Mouse (Mus musculus): Measurements from ENCODE around the gene Pus1. TPM values are rescaled to one million over a fixed set of nuclear protein-coding genes. Genes with fewer than 3 reads are reported as not detected.
"Not testable (repeated sequence)": the region's sequence is repeated elsewhere in the genome, so short reads cannot be mapped to it uniquely, and the experiment has no call there.

Gene Pus1
- polyA plus RNA-seq, 1 experiment from 2014 or later: 23.3 TPM

- Histone ChIP-seq H3K27me3 (no peaks in the 10 kb centered on the region), H3K36me3 (peaks cover 17% of the 10 kb centered on the region; the same call in 1 of the 2 replicates), H3K4me2 (peak overlapping the region; percentile 91), H3K27ac (replicated peaks) (no peak overlapping the region), H3K4me3 (peak overlapping the region; percentile 81), H3K4me1 (replicated peaks) (peaks cover 24% of the 10 kb centered on the region), H3K9me3 (no peaks in the 10 kb centered on the region), H3K9ac (peak overlapping the region; percentile 69)
- ATAC-seq (ENCODE audit: low FRiP score, low read depth): no peak
- WGBS: 22% methylated on average over 15 of the region's 15 CpGs
Measured at GRCm38 (mm10) chr5:110779276-110779997, 1.0 kb downstream of the Pus1 start.

DNA sequence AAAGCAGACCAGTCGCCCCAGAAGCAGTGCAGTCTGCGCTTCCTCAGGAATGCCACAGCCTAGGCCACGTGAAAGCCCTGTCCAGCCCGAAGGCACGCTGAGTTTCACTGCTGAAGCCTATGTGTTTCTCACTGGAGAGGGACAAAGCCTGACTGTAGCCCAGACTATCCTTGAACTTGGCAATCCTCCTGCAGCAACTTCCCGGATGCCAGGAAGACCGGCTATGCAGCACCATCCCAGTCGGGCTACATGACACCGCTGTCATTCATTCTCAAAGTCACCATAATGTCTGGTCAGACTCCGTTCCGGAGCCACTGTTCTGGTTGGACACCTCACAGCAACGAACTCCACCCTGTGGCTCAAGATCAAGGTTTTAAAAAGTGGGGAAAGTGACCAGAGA lies 2.2 kb downstream of the Pus1 start:
- Histone ChIP-seq H3K27ac (replicated peaks) (no peak overlapping the region), H3K27me3 (no peaks in the 10 kb centered on the region), H3K9me3 (no peaks in the 10 kb centered on the region), H3K4me3 (no peak overlapping the region), H3K4me2 (no peak overlapping the region), H3K4me1 (replicated peaks) (peaks cover 24% of the 10 kb centered on the region), H3K36me3 (peaks cover 18% of the 10 kb centered on the region; the same call in 1 of the 2 replicates), H3K9ac (no peak overlapping the region)
- ATAC-seq (ENCODE audit: low FRiP score, low read depth): no peak
- 91% methylated on average over 12 of the region's 12 CpGs for WGBS

- Histone ChIP-seq H3K4me2 (no peak overlapping the region), H3K4me1 (replicated peaks) (peaks cover 24% of the 10 kb centered on the region), H3K9me3 (no peaks in the 10 kb centered on the region), H3K4me3 (no peak overlapping the region), H3K9ac (no peak overlapping the region), H3K27ac (replicated peaks) (no peak overlapping the region), H3K27me3 (no peaks in the 10 kb centered on the region), H3K36me3 (peaks cover 18% of the 10 kb centered on the region; the same call in 1 of the 2 replicates)
- no peak for ATAC-seq (ENCODE audit: low FRiP score, low read depth)
- 92% methylated on average over 2 of the region's 2 CpGs for WGBS
Measured at GRCm38 (mm10) chr5:110776141-110776540, 4.3 kb downstream of the Pus1 start.

- Histone ChIP-seq H3K4me1 (replicated peaks) (peaks cover 16% of the 10 kb centered on the region), H3K36me3 (peaks cover 18% of the 10 kb centered on the region; the same call in 1 of the 2 replicates), H3K9ac (no peak overlapping the region), H3K4me3 (no peak overlapping the region), H3K4me2 (no peak overlapping the region), H3K27me3 (no peaks in the 10 kb centered on the region), H3K27ac (replicated peaks) (no peak overlapping the region), H3K9me3 (no peaks in the 10 kb centered on the region)
- 93% methylated on average over 11 of the region's 11 CpGs for WGBS
- ATAC-seq (ENCODE audit: low FRiP score, low read depth): no peak
Measured at GRCm38 (mm10) chr5:110774511-110774910, 5.9 kb downstream of the Pus1 start.

GRCm38 (mm10) chr5:110772945-110773344 lies 7.5 kb downstream of the Pus1 start:
- 97% methylated on average over 10 of the region's 10 CpGs for WGBS
- not testable (repeated sequence) for H3K27ac ChIP-seq (replicated peaks); H3K4me2 ChIP-seq; H3K9ac ChIP-seq; H3K4me3 ChIP-seq; H3K27me3 ChIP-seq; ATAC-seq (ENCODE audit: low FRiP score, low read depth); H3K9me3 ChIP-seq
- Histone ChIP-seq H3K36me3 (peaks cover 18% of the 10 kb centered on the region; the same call in 1 of the 2 replicates), H3K4me1 (replicated peaks) (peaks cover 21% of the 10 kb centered on the region)

- Histone ChIP-seq H3K4me3 (peak within 1 kb of the TSS; percentile 62), H3K9me3 (no peaks in the 10 kb centered on the region), H3K4me2 (peak within 1 kb of the TSS; percentile 74), H3K27ac (replicated peaks) (peak within 1 kb of the TSS; percentile 90), H3K9ac (peak within 1 kb of the TSS; percentile 64), H3K36me3 (peaks cover 10% of the 10 kb centered on the region; the same call in 1 of the 2 replicates), H3K27me3 (no peaks in the 10 kb centered on the region), H3K4me1 (replicated peaks) (peaks cover 22% of the 10 kb centered on the region)
- under 1% methylated on average over 83 of the region's 83 CpGs for WGBS
- peak; percentile 99 for ATAC-seq (ENCODE audit: low FRiP score, low read depth)
Measured at GRCm38 (mm10) chr5:110770448-110771158, 9.9 kb downstream of the Pus1 start, which contains the start of gene Ep400. Ep400 (minus strand) TSS chr5:110770717.

GRCm38 (mm10) chr5:110770031-110770445 lies 10.4 kb downstream of the Pus1 start:
- ATAC-seq (ENCODE audit: low FRiP score, low read depth): peak; percentile 36
- no peaks in the 10 kb centered on the region for H3K27me3 ChIP-seq
- H3K36me3 ChIP-seq: peaks cover 7% of the 10 kb centered on the region; the same call in 1 of the 2 replicates
- peak overlapping the region; percentile 62 for H3K4me3 ChIP-seq
- H3K9me3 ChIP-seq: no peaks in the 10 kb centered on the region
- WGBS: 0% methylated on average over 42 of the region's 58 CpGs
- peak overlapping the region; percentile 74 for H3K4me2 ChIP-seq
- peak overlapping the region; percentile 90 for H3K27ac ChIP-seq (replicated peaks)
- peaks cover 22% of the 10 kb centered on the region for H3K4me1 ChIP-seq (replicated peaks)
- peak overlapping the region; percentile 64 for H3K9ac ChIP-seq

DNA sequence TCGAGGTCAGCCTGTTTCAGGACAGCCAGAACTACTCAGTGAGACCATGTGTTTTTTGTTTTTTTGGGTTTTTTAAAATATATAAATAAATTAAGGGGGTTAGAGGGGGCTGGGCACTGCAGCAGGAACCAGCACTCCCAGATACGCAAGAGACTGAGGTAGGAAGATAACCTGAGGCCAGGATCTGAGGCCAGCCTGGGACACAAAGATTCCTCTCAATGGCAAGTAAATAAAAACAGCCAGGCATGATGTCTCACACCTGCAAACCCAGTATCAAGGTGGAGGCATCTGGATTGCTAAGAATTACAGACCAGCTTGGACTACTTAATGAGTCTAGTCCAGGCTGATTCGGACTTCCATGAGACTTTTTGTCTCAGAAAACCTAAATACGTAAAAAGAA lies 11.2 kb downstream of the Pus1 start:
- Histone ChIP-seq H3K4me1 (replicated peaks) (peaks cover 22% of the 10 kb centered on the region), H3K27me3 (no peaks in the 10 kb centered on the region), H3K27ac (replicated peaks) (peak overlapping the region; percentile 90; the same call in 1 of the 2 replicates), H3K9me3 (no peaks in the 10 kb centered on the region), H3K9ac (peak overlapping the region; percentile 64), H3K4me2 (peak overlapping the region; percentile 74), H3K36me3 (no peaks in the 10 kb centered on the region), H3K4me3 (peak overlapping the region; percentile 62)
- ATAC-seq (ENCODE audit: low FRiP score, low read depth): no peak
- WGBS: 68% methylated on average over 4 of the region's 4 CpGs

- ATAC-seq (ENCODE audit: low FRiP score, low read depth): no peak
- 96% methylated on average over 8 of the region's 8 CpGs for WGBS
- H3K4me1 ChIP-seq (replicated peaks): peaks cover 10% of the 10 kb centered on the region
- H3K4me2 ChIP-seq: no peak overlapping the region
- H3K27ac ChIP-seq (replicated peaks): no peak overlapping the region
- no peaks in the 10 kb centered on the region for H3K9me3 ChIP-seq
- no peaks in the 10 kb centered on the region for H3K36me3 ChIP-seq
- no peaks in the 10 kb centered on the region for H3K27me3 ChIP-seq
- H3K9ac ChIP-seq: no peak overlapping the region
- H3K4me3 ChIP-seq: no peak overlapping the region
Measured at GRCm38 (mm10) chr5:110763890-110764289, 16.6 kb downstream of the Pus1 start.

GRCm38 (mm10) chr5:110745021-110745420 lies 35.4 kb downstream of the Pus1 start:
- Histone ChIP-seq H3K27ac (replicated peaks) (no peak overlapping the region), H3K27me3 (no peaks in the 10 kb centered on the region), H3K36me3 (0 out of 2 replicates have a peak, but pooled peaks cover 3% of the 10 kb centered on the region), H3K9me3 (no peaks in the 10 kb centered on the region), H3K9ac (no peak overlapping the region), H3K4me3 (no peak overlapping the region), H3K4me1 (replicated peaks) (no peaks in the 10 kb centered on the region), H3K4me2 (no peak overlapping the region)
- WGBS: 88% methylated on average over 1 of the region's 1 CpGs
- no peak for ATAC-seq (ENCODE audit: low FRiP score, low read depth)

- H3K4me1 ChIP-seq (replicated peaks): no peaks in the 10 kb centered on the region
- no peak overlapping the region for H3K4me3 ChIP-seq
- H3K27ac ChIP-seq (replicated peaks): no peak overlapping the region
- no peak overlapping the region for H3K9ac ChIP-seq
- no peak for ATAC-seq (ENCODE audit: low FRiP score, low read depth)
- no peaks in the 10 kb centered on the region for H3K27me3 ChIP-seq
- WGBS: 93% methylated on average over 7 of the region's 7 CpGs
- peaks cover 36% of the 10 kb centered on the region for H3K36me3 ChIP-seq
- no peak overlapping the region for H3K4me2 ChIP-seq
- no peaks in the 10 kb centered on the region for H3K9me3 ChIP-seq
Measured at GRCm38 (mm10) chr5:110739496-110740275, 40.8 kb downstream of the Pus1 start.

Data from hindbrain, embryonic 15.5 days (tissue).